Mouse (Mus musculus) heart, embryonic 16.5 days (tissue): Measurements from ENCODE around the gene Clcnkb. TPM values are rescaled to one million over a fixed set of nuclear protein-coding genes. Genes with fewer than 3 reads are reported as not detected.

Experiments
- ATAC-seq: fragments of 200-750 bp; cut with Nextera tagmentation; replicated peaks from 2 replicates; pipeline ENCODE4 v1.8.0; 2017; ENCODE audit warnings: moderate number of reproducible peaks; ENCODE audit not compliant: insufficient read depth, low FRiP score; ENCODE audit errors: extremely low read depth
- H3K27ac ChIP-seq: fragments of 300-500 bp; sonication (generic); 2 replicates; pipeline ENCODE4 v1.5.1; 2014; ENCODE audit warnings: mild to moderate bottlenecking, low read length, control low read depth, moderate library complexity
- H3K27me3 ChIP-seq: fragments of 300-500 bp; sonication (generic); 2 replicates; pipeline ENCODE4 v1.6.1; 2014; ENCODE audit warnings: low read length, mixed read lengths; ENCODE audit not compliant: control insufficient read depth, insufficient read depth
- H3K36me3 ChIP-seq: fragments of 300-500 bp; sonication (generic); 2 replicates; pipeline ENCODE4 v1.6.1; 2014; ENCODE audit not compliant: control insufficient read depth, insufficient read depth
- H3K4me1 ChIP-seq: fragments of 300-500 bp; sonication (generic); 2 replicates; pipeline ENCODE4 v1.6.1; 2014; ENCODE audit warnings: low read length, mixed read lengths; ENCODE audit not compliant: control insufficient read depth, insufficient read depth
- H3K4me2 ChIP-seq: fragments of 300-500 bp; sonication (generic); 2 replicates; pipeline ENCODE4 v1.6.1; 2014; ENCODE audit warnings: low read depth, mild to moderate bottlenecking, control low read depth, low read length
- H3K4me3 ChIP-seq: fragments of 300-500 bp; sonication (generic); 2 replicates; pipeline ENCODE4 v1.5.1; 2014; ENCODE audit warnings: mild to moderate bottlenecking, control low read depth, low read length
- H3K9ac ChIP-seq: fragments of 300-500 bp; sonication (generic); 2 replicates; pipeline ENCODE4 v1.6.1; 2014; ENCODE audit warnings: low read length, control low read depth
- H3K9me3 ChIP-seq: fragments of 300-500 bp; sonication (generic); replicated peaks from 2 replicates; pipeline ENCODE4 v1.6.1; 2016; ENCODE audit warnings: low read length; ENCODE audit not compliant: control insufficient read depth
- WGBS: fragments of 180-500 bp; shearing (Covaris S2); extraction: QIAGEN DNeasy Blood & Tissue Kit; methylation state at CpG from one replicate; pipeline ENCODE4 v1.1.7; 2014; 5-methylcytosine and 5-hydroxymethylcytosine counted together
- polyA plus RNA-seq: library from polyadenylated mRNA; unstranded; fragments of >200 nt; fragmentation: Nextera tagmentation; extraction: Ambion mirVana; gene quantifications from 2 replicates; pipeline ENCODE4 v1.2.1, GENCODE M21; 2015

Clcnkb gene
- polyA plus RNA-seq, 1 experiment from 2014 or later = 0.34 TPM

GRCm38 (mm10) chr4:141443641-141444429 is 28.0 kb upstream of the Clcnkb start:
- peak overlapping the region; percentile 98 for H3K4me3 ChIP-seq
- H3K27ac ChIP-seq = peak overlapping the region; percentile 53; the same call in 1 of the 2 replicates
- WGBS = 31% methylated on average over 11 of the region's 11 CpGs

GRCm38 (mm10) chr4:141440877-141441276 is 25.1 kb upstream of the Clcnkb start:
- Histone ChIP-seq H3K9ac (no peak overlapping the region), H3K4me3 (no peak overlapping the region), H3K36me3 (no peaks in the 10 kb centered on the region), H3K27me3 (no peaks in the 10 kb centered on the region), H3K4me2 (no peak overlapping the region), H3K4me1 (peaks cover 14% of the 10 kb centered on the region), H3K9me3 (no peaks in the 10 kb centered on the region), H3K27ac (no peak overlapping the region)
- ATAC-seq = no peak

More at GRCm38 (mm10) chr4:141443641-141444429, 28.0 kb upstream of the Clcnkb start:
- H3K27me3 ChIP-seq = no peaks in the 10 kb centered on the region
- peak overlapping the region; percentile 97 for H3K9ac ChIP-seq
- ATAC-seq = no peak
- peak overlapping the region; percentile 97 for H3K4me2 ChIP-seq
- H3K36me3 ChIP-seq = peaks cover 7% of the 10 kb centered on the region; the same call in 1 of the 2 replicates
- peaks cover 16% of the 10 kb centered on the region for H3K4me1 ChIP-seq
- no peaks in the 10 kb centered on the region for H3K9me3 ChIP-seq

- Histone ChIP-seq H3K9me3 (no peaks in the 10 kb centered on the region), H3K27ac (no peak overlapping the region), H3K27me3 (no peaks in the 10 kb centered on the region), H3K36me3 (no peaks in the 10 kb centered on the region), H3K4me2 (no peak overlapping the region), H3K4me1 (peaks cover 5% of the 10 kb centered on the region), H3K4me3 (no peak overlapping the region), H3K9ac (no peak overlapping the region)
- 64% methylated on average over 12 of the region's 12 CpGs for WGBS
- no peak for ATAC-seq
Observed at GRCm38 (mm10) chr4:141439083-141439803, 23.4 kb upstream of the Clcnkb start.

GRCm38 (mm10) chr4:141435974-141436373 is 20.2 kb upstream of the Clcnkb start, which contains the start of gene Srarp:
TSS of gene Srarp (minus strand) at chr4:141436105.
- Histone ChIP-seq H3K4me3 (no peak within 1 kb of the TSS), H3K27me3 (no peaks in the 10 kb centered on the region), H3K36me3 (no peaks in the 10 kb centered on the region), H3K4me1 (no peaks in the 10 kb centered on the region), H3K4me2 (no peak within 1 kb of the TSS), H3K27ac (no peak within 1 kb of the TSS), H3K9me3 (no peaks in the 10 kb centered on the region), H3K9ac (no peak within 1 kb of the TSS)
- 88% methylated on average over 1 of the region's 1 CpGs for WGBS
- ATAC-seq = no peak

DNA sequence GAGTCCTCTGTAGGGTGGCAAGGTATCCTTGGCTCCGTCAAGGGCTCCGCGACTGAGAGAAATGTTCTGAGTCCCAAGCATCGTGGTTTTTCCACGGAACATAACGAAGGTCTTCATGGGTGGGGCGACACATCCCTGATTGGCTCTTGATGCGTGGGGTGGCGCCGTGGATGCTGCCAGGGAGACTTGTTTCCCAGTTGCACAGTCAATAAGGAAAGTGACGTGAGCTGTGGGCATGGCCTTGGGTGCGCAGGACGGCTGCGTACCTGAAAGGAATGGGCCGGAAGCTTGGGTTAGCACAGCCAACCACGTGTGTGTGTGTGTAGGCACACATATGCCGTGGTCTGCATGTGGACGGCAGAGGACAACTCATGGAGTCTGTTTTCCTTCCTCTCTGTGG is 17.4 kb upstream of the Clcnkb start:
- Histone ChIP-seq H3K4me3 (no peak overlapping the region), H3K9ac (no peak overlapping the region), H3K4me2 (no peak overlapping the region), H3K9me3 (no peaks in the 10 kb centered on the region), H3K4me1 (no peaks in the 10 kb centered on the region), H3K27me3 (no peaks in the 10 kb centered on the region), H3K36me3 (no peaks in the 10 kb centered on the region), H3K27ac (no peak overlapping the region)
- no peak for ATAC-seq
- 76% methylated on average over 18 of the region's 18 CpGs for WGBS

- WGBS = 58% methylated on average over 14 of the region's 14 CpGs
Observed at GRCm38 (mm10) chr4:141432666-141433065, 16.9 kb upstream of the Clcnkb start.

GRCm38 (mm10) chr4:141430997-141431396 is 15.2 kb upstream of the Clcnkb start:
- 43% methylated on average over 9 of the region's 9 CpGs for WGBS
- H3K27ac ChIP-seq = no peak overlapping the region
- no peak overlapping the region for H3K4me3 ChIP-seq
- H3K9ac ChIP-seq = no peak overlapping the region
- H3K36me3 ChIP-seq = no peaks in the 10 kb centered on the region
- no peak overlapping the region for H3K4me2 ChIP-seq
- ATAC-seq = no peak
- no peaks in the 10 kb centered on the region for H3K27me3 ChIP-seq
- peaks cover 13% of the 10 kb centered on the region for H3K4me1 ChIP-seq
- no peaks in the 10 kb centered on the region for H3K9me3 ChIP-seq

More at GRCm38 (mm10) chr4:141432666-141433065, 16.9 kb upstream of the Clcnkb start:
- no peaks in the 10 kb centered on the region for H3K9me3 ChIP-seq
- H3K36me3 ChIP-seq = no peaks in the 10 kb centered on the region
- no peak overlapping the region for H3K4me2 ChIP-seq
- H3K4me1 ChIP-seq = no peaks in the 10 kb centered on the region; the same call in 1 of the 2 replicates
- no peak for ATAC-seq
- no peaks in the 10 kb centered on the region for H3K27me3 ChIP-seq
- H3K27ac ChIP-seq = no peak overlapping the region
- no peak overlapping the region for H3K4me3 ChIP-seq
- no peak overlapping the region for H3K9ac ChIP-seq

GRCm38 (mm10) chr4:141429847-141430246 is 14.0 kb upstream of the Clcnkb start:
- H3K9ac ChIP-seq = no peak overlapping the region
- no peak for ATAC-seq

DNA sequence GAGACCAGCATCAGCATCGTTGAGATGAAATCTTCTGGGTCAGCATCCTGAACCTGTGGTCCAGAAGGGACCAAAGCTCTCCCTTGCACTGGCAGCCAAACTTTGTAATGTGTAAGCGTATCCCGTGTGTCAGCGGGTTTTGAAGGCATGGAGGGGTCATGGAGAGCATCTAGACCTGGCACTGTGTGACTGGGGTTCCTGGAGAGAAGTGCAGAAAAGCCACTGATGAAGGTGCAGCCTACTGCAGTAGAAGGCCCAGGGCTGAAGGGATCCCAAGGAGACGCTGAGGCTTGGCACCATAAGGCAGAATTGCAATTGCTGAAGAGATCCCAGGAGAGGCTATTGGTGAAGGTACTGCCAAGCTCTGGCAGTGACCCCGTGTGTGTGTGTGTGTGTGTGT is 13.6 kb upstream of the Clcnkb start:
- ATAC-seq = no peak
- Histone ChIP-seq H3K4me3 (no peak overlapping the region), H3K27ac (peak overlapping the region; percentile 16; the same call in 1 of the 2 replicates)

More at GRCm38 (mm10) chr4:141429847-141430246, 14.0 kb upstream of the Clcnkb start:
- H3K27me3 ChIP-seq = no peaks in the 10 kb centered on the region
- 47% methylated on average over 9 of the region's 9 CpGs for WGBS
- H3K36me3 ChIP-seq = no peaks in the 10 kb centered on the region
- H3K9me3 ChIP-seq = no peaks in the 10 kb centered on the region
- no peak overlapping the region for H3K4me2 ChIP-seq
- 0 out of 2 replicates have a peak overlapping the region, but pooled peaks have one; percentile 4 for H3K27ac ChIP-seq
- peaks cover 17% of the 10 kb centered on the region for H3K4me1 ChIP-seq
- H3K4me3 ChIP-seq = no peak overlapping the region

More for the DNA sequence above, 13.6 kb upstream of the Clcnkb start:
- H3K4me2 ChIP-seq = no peak overlapping the region
- H3K9me3 ChIP-seq = no peaks in the 10 kb centered on the region
- no peaks in the 10 kb centered on the region for H3K36me3 ChIP-seq
- WGBS = 77% methylated on average over 6 of the region's 6 CpGs
- H3K9ac ChIP-seq = no peak overlapping the region
- H3K4me1 ChIP-seq = peaks cover 17% of the 10 kb centered on the region
- no peaks in the 10 kb centered on the region for H3K27me3 ChIP-seq
